Mouse (Mus musculus): ENCODE results near the gene Celf2.
A peak's percentile ranks its signal among the peaks of the same experiment; 100 is the strongest.

Celf2 gene

DNA sequence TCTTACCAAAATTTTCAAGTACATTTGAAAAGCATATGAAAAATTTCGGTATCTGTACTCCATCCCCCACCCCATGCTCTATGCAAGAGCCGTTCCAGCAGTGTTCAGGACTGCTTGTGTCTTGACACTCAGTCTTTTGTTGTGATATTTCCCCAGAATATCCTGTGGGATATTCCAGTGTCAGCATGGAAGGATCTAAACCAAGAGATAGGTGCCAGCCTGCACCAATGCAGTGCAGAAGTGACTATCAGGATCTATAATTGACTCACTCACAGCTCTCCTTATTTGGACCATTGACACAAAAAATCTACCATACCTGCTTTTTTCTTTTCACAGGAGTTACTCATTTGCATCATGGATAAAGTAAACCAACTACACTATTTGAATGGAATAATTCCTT is 116.9 kb downstream of the Celf2 start:
- DNase-seq (ENCODE audit: low spot score), result no peak

DNA sequence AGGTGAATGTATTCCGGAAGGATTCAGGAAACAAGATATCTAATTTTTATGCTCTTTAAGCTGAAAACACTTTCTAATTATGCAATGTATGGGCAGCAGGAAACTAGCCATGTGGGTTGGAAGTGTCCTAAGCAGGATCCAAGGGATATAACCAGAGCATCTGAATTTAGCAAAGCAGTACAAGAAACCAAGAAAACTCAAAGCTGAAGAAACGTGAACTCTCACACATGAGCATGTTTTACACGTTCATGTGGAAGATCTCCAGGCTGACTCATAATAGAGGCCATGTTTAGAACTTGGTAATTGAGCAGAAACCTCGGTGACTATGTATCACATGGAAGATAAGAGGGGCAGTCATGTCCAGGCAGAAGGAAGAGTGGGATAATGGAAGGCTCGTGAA is 120.1 kb downstream of the Celf2 start:
- no peak for DNase-seq (ENCODE audit: low spot score)

DNA sequence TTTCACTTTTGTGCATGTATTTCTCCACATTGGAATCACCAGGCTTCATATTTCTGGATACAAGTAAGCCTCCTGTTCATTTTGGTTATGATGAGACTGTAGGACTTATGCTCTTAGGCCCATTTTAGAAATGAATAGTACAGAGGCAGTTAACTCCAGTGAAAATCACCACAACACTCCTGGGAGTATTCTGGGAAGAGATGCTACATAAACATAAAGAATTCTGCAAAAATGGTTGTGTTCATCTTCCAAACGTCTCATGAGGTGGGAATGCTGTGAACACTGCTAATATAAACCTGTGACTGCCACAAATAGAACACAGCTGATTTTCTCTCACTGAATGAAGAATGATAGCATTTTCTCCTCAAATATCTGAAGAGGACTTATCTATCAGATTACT is 130.6 kb downstream of the Celf2 start:
- no peak for DNase-seq (ENCODE audit: low spot score)

DNA sequence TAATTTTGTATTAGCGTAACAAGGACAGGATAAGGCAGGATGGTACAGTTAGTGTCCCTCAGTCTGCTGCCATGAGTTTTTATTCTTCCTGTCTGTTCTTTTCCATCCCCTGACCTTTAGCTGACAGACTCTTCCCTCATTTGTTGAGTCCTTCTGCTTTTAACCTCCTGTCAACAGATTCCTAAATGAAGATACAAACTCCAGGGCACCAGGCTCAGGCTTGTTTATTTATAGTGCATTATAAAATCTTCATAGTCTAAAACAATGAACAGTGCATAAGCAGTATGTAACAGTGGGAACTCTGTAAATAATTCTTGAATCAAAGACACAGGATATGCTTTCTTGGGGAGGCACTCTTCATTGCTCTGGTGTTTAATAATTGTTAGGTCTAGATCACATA is 131.5 kb downstream of the Celf2 start:
- no peak for DNase-seq (ENCODE audit: low spot score)

DNA sequence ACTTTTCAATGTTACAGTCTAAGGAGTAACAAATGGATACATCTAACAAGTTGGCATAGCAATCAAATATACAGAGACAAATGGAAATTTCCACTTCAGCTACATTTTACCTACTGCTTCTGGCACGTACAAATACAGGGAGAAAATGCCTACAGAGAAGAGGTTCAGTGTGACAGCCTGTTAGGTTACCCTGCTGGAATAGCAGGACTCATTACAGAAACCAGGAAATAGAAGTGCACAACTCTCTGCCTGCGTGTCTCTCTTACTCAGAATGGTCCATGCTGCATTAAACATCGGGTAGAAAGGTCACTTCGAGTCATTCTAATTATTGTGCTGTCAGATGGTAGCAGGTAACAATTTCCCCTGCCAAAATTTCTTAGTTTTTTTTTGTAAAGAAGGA is 141.6 kb downstream of the Celf2 start:
- no peak for DNase-seq (ENCODE audit: low spot score)

GRCm38 (mm10) chr2:7359557-7359956 is 149.8 kb downstream of the Celf2 start:
- DNase-seq (ENCODE audit: low spot score), result no peak

DNA sequence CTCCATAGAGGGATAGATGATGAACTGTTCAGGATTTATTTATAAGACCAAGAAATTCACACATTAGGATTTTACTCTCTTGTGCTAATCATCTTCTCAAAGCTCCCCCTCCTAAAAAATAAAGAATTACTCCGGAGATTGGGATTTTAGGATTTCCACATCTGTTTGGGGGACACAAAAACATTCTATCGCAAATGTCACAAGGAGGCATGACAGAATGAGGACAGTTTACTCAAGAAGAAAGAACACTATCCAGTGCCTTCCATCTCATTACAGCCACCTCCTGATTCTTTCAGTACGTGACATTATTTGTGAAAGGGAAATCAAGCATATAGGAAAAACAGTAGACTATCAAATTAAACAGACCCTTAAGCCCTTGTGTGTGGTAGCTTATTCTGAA is 150.5 kb downstream of the Celf2 start:
- no peak for DNase-seq (ENCODE audit: low spot score)

DNA sequence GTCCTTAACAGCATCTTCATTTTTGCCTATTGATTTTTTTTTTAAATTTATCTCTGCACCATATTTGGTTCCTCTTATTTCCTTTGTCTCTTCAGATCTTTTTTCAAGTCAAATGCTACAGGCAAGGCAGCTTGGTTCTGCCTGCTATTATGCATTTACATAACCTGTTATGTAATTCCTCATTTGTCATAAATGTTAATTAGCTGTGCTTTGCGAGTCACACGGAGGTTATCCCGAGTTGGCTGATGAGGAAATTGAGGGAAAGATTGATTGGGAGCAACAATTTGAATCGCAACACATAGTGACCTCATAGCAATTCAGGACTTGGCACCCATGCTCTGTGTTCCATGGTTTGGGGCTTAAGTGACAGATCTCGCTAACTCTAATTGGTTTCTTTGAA is 158.1 kb downstream of the Celf2 start:
- DNase-seq (ENCODE audit: low spot score), result no peak

DNA sequence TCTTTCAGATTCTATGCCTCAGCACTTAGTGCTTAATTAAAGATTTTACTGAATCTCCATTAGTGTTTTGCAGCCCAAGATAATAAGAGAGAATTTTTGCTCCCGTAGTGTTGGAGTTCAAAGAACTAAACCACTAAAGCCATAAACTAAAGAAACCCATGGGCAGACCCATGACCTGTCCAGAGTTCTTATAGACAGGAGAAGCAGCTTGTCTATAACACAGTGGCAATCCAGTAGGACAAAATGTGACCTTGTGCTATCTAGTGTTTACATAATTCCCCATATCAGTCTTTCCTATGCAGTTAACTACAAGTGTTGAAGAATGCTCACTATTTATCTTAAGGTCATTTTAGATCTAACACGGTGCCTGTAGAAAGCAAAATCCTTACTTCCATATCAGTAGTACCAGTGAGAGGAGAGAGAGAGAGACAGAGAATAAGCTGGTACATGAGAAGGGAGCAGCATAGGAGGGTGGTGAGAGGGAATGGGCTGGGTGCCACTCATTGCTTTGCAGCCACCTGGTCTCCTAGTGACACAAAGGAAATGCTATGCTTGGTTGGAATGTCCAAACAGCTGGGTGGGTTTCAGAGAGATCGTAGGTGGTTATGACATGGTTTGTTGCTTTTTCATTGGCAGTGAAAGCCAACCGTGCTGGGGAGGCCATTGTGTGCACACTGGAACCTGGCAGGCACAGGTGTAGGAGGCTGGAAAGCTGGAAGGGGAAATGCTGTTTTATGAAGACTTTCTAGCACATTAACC is 162.5 kb downstream of the Celf2 start:
- DNase-seq (ENCODE audit: low spot score), result peak; percentile 15

DNA sequence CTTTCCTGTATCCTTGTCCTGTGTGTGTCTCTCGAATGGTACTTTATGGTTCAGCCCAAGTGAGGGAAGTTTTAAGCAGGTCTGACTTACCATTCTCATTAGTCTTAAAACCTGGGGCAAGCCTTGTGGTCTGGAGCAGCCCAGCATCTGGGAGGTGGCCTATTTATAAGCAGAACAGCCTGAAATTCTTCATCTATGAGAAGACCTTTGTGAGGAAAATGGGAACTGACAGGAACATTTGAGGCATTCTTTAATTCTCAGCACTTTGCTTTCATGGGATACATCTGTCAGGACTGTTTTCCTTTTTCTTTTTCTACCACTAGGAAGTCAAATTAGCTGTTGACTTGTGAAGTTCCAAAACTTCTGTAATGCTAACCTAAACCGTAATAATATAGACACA is 164.4 kb downstream of the Celf2 start:
- DNase-seq (ENCODE audit: low spot score), result no peak

DNA sequence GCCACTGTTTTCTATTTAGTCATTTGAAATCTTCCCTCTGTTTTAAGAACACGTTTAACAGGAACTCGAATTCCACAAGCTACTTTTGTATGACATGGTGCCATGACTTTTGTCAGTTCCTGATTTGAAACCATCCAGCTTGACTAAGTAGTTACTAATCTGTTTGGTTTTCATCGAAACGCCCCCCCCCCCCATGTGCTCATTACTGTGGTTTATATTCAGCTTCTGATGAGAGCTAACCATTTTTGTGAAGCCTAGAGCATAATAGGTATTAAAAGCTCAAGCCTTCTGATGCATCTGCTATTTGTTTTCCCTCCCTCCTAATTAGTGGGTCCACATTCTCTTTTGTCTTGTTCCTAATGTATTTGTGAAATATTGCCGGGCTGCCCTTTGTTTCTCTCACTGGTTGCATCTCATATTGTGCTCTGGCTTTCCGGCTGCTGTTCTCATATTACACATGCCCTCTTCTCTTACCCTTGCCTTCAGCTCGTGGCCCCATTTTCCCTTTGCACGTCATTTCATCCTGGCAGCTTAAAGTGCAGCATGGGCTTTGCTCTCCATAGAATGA is 166.4 kb downstream of the Celf2 start:
- no peak for DNase-seq (ENCODE audit: low spot score)

GRCm38 (mm10) chr2:7334846-7335245 is 174.5 kb downstream of the Celf2 start:
- DNase-seq (ENCODE audit: low spot score), result no peak

DNA sequence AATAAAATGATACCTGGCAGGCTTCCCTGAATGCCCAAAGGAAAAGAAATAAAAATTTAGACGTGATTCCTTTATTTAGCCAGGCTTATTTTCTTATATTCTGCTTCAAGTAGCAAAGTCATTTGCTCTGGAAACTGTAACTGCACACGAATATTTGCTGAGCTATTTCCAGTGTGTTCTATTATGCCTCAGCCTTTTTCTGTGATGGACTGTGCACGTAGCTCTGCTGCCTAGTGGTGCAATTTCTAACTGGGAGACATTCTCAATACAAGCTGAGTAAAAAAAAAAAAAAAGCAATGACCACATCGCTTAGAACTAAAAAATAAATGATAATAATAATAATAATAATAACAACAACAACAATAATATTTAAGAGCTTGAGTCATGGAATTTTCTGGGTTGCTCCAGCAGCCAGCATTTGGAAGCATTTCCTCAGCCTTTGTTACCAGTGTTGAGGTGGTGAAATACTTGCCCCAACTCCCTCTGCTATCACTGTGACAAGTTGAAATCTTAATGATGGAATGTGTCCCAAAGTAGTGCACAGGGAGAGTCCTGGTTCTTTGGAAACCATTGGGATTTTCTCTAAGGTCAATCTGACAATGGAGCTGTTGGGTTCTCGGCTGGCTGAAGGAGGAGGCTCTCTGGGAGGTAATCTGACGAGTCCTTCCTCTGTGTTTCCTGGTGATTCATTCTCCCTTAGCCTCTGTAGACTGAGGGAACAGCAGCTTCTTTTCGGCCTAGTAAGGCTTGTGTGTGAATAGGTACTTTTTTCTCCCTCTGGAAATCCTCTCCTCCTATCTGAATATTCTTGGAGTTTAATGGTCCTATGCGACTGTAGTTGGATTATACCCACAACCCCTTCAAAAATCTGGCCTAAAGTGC is 181.1 kb downstream of the Celf2 start:
- no peak for DNase-seq (ENCODE audit: low spot score)

GRCm38 (mm10) chr2:7319760-7320159 is 189.6 kb downstream of the Celf2 start:
- no peak for DNase-seq (ENCODE audit: low spot score)

GRCm38 (mm10) chr2:7311776-7312175 is 197.6 kb downstream of the Celf2 start:
- DNase-seq (ENCODE audit: low spot score), result no peak

DNA sequence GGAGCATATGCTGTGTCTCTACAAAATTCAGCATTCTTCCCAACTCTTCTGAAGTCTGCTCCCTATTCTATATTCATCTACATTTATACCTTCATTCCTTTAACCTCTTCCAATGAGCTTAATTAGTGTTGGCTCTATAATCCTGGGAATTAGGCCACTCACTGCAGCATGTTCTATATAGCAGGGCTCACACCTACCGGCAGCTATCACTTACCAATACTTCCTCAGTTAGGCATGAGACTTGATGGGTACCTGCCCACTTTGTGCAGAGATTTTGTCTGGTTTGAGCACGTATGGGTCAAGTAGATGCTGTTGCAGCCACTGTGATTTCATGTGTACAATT is 198.6 kb downstream of the Celf2 start:
- no peak for DNase-seq (ENCODE audit: low spot score)

DNA sequence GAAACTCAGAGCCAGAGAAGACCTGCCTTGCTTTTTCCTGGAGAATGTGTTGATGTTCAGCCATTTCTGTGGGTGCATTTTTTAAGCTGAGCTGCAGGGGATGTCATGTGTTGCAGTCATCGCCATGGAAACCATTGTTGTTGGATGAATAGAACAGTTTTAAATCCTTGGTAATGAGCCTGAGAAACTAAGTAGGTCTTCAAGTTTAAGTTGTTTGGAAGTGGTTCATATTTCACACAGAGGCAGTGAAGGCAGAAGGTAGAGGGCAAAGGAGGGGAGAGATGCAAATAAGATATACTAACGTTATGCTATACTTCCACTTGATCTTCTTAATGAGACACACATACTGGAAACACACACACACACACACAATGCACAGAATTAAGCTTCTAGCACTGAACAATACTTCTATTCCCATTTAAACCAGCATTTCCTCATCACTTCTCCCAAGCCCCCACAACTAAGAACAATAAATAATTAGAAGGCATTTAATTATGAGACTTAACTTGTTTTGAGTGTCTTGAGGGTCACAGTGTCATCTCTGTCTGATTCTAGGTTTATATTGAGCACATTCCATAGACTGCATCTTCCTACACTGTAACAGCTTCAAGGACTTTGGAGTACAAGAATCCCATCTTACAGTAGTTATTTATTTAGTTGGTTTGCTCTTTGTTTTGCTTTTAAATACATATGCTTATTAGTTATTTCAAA is 199.1 kb downstream of the Celf2 start:
- DNase-seq (ENCODE audit: low spot score), result no peak

DNA sequence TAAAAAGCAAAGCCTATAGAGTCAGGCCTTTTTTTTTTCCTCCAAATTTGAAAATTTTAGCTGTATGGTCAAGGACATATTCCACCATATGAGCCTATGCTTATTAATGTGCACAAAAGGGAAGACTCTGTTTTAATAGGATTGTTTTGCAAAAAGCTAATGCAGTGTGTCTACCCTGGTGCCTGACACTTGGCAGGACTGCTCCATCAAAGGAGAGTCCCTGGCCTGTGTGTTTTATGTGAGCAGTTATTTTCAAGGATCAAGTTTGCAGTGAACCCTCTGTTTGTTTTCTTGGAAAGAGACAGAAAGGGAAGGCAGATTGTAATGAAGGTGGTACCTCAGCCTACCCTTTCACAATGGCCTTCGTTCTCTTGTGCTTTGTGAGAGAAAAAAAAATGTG is 200.0 kb downstream of the Celf2 start:
- no peak for DNase-seq (ENCODE audit: low spot score)

- no peak for DNase-seq (ENCODE audit: low spot score)
Observed at GRCm38 (mm10) chr2:7308731-7309130, 200.6 kb downstream of the Celf2 start.

DNA sequence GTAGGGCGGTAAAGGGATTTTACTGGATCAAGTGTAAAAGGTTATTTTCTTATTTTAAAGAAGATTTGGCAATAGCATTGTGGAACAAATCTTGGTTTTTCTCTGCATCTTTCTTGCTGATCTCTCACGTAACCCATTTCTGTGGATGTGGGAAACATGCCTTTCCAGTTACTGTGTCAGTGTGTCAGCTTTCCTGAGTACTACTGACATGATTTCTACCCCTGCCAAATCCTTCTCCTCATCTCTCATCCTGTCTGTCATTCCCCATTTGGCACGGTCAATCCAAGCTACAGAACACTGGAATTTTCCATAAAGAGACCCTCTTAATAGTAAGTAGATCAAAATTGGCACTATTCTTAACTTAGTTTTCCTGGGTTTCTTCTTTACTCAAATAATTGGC is 221.9 kb downstream of the Celf2 start:
- no peak for DNase-seq (ENCODE audit: low spot score)

DNA sequence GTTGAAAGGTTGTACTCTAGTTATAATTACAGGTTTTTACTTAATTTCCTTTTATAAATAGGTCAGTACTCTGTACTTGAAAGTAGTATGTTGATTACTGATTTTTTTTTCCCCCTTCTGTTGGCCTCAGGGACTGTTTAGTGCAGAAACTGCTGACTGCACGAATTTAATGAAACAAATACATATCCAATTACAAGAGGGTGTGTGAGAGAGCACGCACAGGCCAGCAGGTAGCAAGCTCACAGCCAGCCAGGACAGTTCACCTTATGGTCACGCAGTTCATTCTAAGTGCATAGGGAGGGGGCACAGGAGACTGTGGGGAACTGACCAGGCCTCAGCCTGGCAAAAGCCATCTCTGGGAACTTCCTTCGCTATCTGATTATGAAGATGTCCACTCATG is 236.1 kb downstream of the Celf2 start:
- no peak for DNase-seq (ENCODE audit: low spot score)

- DNase-seq (ENCODE audit: low spot score), result peak; percentile 10
Observed at GRCm38 (mm10) chr2:7270051-7270450, 239.3 kb downstream of the Celf2 start.

- no peak for DNase-seq (ENCODE audit: low spot score)
Observed at GRCm38 (mm10) chr2:7267166-7267565, 242.2 kb downstream of the Celf2 start.
